Mouse (Mus musculus): ENCODE results near the gene Ntf3.

DNA sequence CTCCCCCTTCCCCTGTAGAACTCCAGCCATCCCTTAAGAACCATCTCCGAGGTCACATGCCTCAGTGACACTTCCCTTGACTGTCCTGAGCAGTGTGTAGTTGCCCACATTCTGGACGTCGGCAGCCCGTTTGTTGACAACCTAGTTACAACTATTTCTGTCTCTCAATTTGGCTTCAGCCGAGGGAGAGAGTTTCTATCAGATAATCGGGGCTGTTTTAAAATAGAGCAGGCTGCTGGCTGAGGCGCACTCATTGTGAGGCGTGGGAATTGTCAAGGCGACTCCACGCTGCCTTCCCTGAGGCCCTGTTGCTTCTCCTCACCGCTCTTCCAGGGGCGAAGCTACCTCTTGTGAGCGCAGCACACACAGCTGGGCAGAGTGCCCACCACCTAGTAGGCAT lies 70.6 kb downstream of the Ntf3 start:
- TF ChIP-seq CTCF (IDR thresholded peaks at IDR 0.05; ENCODE audit: borderline replicate concordance, extremely low read depth, insufficient read depth, insufficient read length) (no peak), POLR2A (IDR thresholded peaks at IDR 0.05; ENCODE audit: borderline replicate concordance, extremely low read depth, insufficient read depth, insufficient read length, poor library complexity, severe bottlenecking) (no peak)

Measured in brain, embryonic 14.5 days (tissue).